Mouse (Mus musculus) hindbrain, embryonic 13.5 days (tissue): ENCODE measurements around the gene Vps8. TPM values are rescaled to one million over a fixed set of nuclear protein-coding genes. Genes with fewer than 3 reads are reported as not detected.

ENCODE experiments used
- ATAC-seq: fragments of 200-750 bp; cut with Nextera tagmentation; 2 replicates; pipeline ENCODE4 v1.8.0; 2017; ENCODE audit warnings: moderate TSS enrichment; ENCODE audit not compliant: low FRiP score
- H3K27ac ChIP-seq: fragments of 300-500 bp; sonication (generic); 2 replicates; pipeline ENCODE4 v1.5.1; 2015; ENCODE audit warnings: inconsistent platforms, mild to moderate bottlenecking, moderate library complexity
- H3K27me3 ChIP-seq: fragments of 300-500 bp; sonication (generic); 2 replicates; pipeline ENCODE4 v1.6.1; 2015; ENCODE audit warnings: mild to moderate bottlenecking, inconsistent platforms
- H3K36me3 ChIP-seq: fragments of 300-500 bp; sonication (generic); 2 replicates; pipeline ENCODE4 v1.6.1; 2015; ENCODE audit warnings: mild to moderate bottlenecking, inconsistent platforms
- H3K4me1 ChIP-seq: fragments of 300-500 bp; sonication (generic); replicated peaks from 2 replicates; pipeline ENCODE4 v1.6.1; 2015; ENCODE audit warnings: inconsistent platforms
- H3K4me2 ChIP-seq: fragments of 300-500 bp; sonication (generic); 2 replicates; pipeline ENCODE4 v1.6.1; 2015; ENCODE audit warnings: inconsistent platforms, mild to moderate bottlenecking, moderate library complexity
- H3K4me3 ChIP-seq: fragments of 300-500 bp; sonication (generic); 2 replicates; pipeline ENCODE4 v1.5.1; 2015; ENCODE audit warnings: mild to moderate bottlenecking, inconsistent platforms
- H3K9ac ChIP-seq: fragments of 300-500 bp; sonication (generic); 2 replicates; pipeline ENCODE4 v1.6.1; 2015; ENCODE audit warnings: mild to moderate bottlenecking, inconsistent platforms
- H3K9me3 ChIP-seq: fragments of 300-500 bp; sonication (generic); 2 replicates; pipeline ENCODE4 v1.6.1; 2016; ENCODE audit warnings: inconsistent platforms
- WGBS: fragments of 180-500 bp; shearing (Covaris S2); methylation state at CpG from one replicate; pipeline ENCODE4 v1.1.7; 2015; 5-methylcytosine and 5-hydroxymethylcytosine counted together
- polyA plus RNA-seq: library from polyadenylated mRNA; unstranded; fragments of >200 nt; fragmentation: Nextera tagmentation; extraction: Ambion mirVana; gene quantifications from 2 replicates; pipeline ENCODE4 v1.2.1, GENCODE M21; 2015

Gene Vps8
- polyA plus RNA-seq, 1 experiment from 2014 or later = 32.3 TPM

DNA sequence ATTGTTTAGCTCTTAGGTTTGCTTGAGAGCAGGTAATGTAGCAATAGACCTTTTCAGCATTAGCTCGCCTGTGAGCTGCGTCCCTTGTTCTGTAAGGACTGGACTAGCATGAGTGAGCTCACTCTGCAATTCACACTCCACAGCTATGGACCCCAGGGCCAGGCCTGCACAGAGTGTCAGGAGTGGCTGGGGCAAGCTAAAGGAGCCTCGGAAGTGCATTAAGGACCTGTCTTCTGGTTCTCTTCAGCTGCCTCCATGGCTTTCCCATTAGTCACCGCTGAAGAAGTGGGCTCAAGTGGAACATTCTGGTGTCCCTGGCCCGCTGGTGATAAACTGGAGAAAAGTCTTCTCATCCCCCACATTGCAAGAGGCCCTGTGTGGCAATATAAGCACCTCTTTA, 24.5 kb downstream of the Vps8 start:
- 94% methylated on average over 5 of the region's 5 CpGs for WGBS
- no peaks in the 10 kb centered on the region for H3K9me3 ChIP-seq
- H3K27me3 ChIP-seq = no peaks in the 10 kb centered on the region
- no peak overlapping the region for H3K4me3 ChIP-seq
- ATAC-seq = no peak
- no peaks in the 10 kb centered on the region for H3K4me1 ChIP-seq
- H3K9ac ChIP-seq = no peak overlapping the region
- peaks cover 43% of the 10 kb centered on the region for H3K36me3 ChIP-seq
- no peak overlapping the region for H3K27ac ChIP-seq
- H3K4me2 ChIP-seq = no peak overlapping the region

DNA sequence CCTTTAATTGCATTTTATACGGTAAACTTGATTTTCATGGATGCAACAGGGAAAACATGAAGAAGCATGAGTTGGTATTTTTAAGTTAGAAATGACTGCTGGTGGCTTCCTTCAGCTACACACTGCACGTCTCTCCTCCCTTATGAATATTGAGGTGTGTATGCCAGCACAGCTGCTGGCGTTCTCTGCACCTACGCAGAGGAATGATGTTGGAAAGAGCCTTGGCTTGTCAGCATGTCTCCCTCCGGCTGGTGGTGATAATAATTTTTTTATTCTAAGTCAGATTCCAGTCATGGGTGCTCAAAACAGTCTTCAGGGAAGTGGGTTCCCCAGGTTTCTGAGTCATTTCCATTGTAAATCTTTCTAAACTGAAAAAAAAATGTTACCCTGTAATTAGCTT, 25.5 kb downstream of the Vps8 start:
- WGBS = 91% methylated on average over 5 of the region's 5 CpGs
- Histone ChIP-seq H3K36me3 (peaks cover 33% of the 10 kb centered on the region), H3K27ac (no peak overlapping the region), H3K4me2 (no peak overlapping the region), H3K4me3 (no peak overlapping the region), H3K4me1 (no peaks in the 10 kb centered on the region), H3K9ac (no peak overlapping the region), H3K9me3 (no peaks in the 10 kb centered on the region), H3K27me3 (no peaks in the 10 kb centered on the region)
- no peak for ATAC-seq

DNA sequence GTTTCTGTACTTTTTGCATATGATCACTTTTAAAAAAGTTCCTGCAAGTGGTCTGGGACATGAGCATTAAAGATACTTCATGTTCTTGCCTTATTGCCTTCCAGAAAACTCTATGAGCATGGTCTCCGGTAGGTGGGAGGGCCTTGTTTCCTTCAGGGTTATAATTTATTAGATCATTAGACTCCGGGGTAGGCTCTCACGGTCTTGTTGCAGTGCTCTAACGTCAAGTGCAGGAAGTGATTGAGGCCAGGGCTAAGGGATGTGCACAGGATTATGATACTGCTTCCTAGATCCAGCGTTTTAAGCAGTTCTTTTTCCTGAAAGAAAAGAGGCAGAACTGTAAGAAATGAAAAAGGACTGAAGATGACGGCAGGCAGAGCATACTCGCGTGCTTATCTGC, 27.0 kb downstream of the Vps8 start:
- Histone ChIP-seq H3K4me3 (no peak overlapping the region), H3K9me3 (no peaks in the 10 kb centered on the region), H3K4me2 (no peak overlapping the region), H3K36me3 (peaks cover 25% of the 10 kb centered on the region), H3K9ac (no peak overlapping the region), H3K4me1 (no peaks in the 10 kb centered on the region), H3K27me3 (no peaks in the 10 kb centered on the region), H3K27ac (no peak overlapping the region)
- ATAC-seq = no peak
- WGBS = 87% methylated on average over 8 of the region's 8 CpGs

DNA sequence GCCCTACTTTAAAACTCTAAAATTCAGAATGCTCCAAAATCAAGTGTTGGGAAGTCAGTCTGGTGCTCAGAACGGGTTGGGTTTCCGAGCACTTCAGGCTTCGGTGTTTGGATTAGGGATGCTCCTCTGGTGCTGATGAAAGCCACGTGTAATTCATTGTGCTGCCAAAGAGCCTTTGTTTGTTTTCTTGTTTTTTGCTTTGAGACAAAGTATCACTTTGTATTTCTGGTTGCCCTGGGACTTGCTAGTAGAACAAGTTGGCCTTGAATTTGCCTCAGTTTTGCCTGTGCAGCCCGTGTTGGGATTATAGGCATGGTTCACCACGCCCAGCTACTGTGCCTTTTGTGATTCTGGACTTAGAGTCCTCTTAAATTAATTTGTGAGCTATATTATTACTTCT, 29.7 kb downstream of the Vps8 start:
- Histone ChIP-seq H3K4me3 (no peak overlapping the region), H3K9me3 (no peaks in the 10 kb centered on the region), H3K36me3 (peaks cover 30% of the 10 kb centered on the region), H3K27me3 (no peaks in the 10 kb centered on the region), H3K4me1 (no peaks in the 10 kb centered on the region), H3K27ac (no peak overlapping the region), H3K4me2 (no peak overlapping the region), H3K9ac (no peak overlapping the region)
- no peak for ATAC-seq
- 76% methylated on average over 6 of the region's 6 CpGs for WGBS

DNA sequence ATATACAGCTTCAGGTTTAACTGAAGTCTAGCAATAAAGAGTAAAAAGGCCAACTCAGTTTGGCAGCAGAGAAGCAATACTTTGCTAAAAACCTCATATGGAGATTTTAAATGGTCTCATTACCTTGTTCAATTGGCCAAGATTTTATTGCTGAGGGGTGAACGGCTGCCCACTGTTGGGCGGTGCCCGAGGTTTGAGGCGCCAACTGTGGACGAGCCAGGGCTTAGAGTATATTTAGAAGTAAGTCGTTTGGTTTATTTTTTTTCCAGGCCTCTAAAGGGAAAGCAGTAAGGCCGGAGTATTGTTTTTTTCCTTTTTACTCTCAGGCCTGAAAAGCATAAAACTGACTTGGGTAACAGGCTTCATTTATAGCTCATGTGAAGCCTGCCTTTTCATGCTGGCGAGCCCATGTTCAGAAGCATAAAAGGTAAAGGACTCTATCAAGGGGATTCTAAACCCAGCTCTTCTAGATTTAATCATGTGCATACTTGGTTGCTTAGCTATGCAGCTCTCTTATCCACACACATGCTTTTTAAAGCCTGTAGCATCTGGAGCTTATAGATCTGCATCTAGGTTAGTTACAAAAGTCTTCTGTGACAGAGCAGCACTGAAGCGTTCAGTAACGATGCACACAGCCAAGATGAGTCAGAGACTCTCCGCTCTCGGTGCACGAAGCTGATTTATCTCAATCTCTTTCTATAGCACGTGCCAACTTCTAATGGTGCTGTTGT, 34.9 kb downstream of the Vps8 start:
- no peak overlapping the region for H3K4me2 ChIP-seq
- H3K36me3 ChIP-seq = peaks cover 60% of the 10 kb centered on the region
- no peaks in the 10 kb centered on the region for H3K9me3 ChIP-seq
- ATAC-seq = no peak
- no peak overlapping the region for H3K27ac ChIP-seq
- no peak overlapping the region for H3K9ac ChIP-seq
- no peak overlapping the region for H3K4me3 ChIP-seq
- H3K4me1 ChIP-seq = no peaks in the 10 kb centered on the region
- WGBS = 90% methylated on average over 14 of the region's 14 CpGs
- no peaks in the 10 kb centered on the region for H3K27me3 ChIP-seq

DNA sequence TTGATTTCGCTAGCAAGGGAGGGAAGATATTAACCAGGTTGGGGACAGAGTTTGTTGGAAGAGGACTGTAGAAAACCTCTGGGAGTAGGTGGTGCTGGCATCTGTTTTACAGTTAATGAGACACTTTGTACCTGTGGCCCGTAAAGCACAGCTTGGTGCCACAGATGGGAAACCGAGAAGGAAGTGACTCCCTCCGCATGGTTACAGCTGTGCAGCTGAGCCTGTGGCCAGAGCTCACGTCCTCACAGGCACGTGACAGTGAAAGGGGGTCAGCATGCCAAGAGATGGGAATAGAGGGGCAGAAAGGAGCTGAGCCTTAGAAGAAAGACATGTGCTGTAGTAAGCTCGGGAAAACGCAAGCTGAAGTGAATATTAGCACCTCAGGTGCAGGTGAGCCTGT, 43.0 kb downstream of the Vps8 start:
- Histone ChIP-seq H3K9ac (no peak overlapping the region), H3K4me2 (no peak overlapping the region), H3K36me3 (peaks cover 68% of the 10 kb centered on the region), H3K27ac (no peak overlapping the region), H3K9me3 (no peaks in the 10 kb centered on the region), H3K4me3 (no peak overlapping the region), H3K4me1 (no peaks in the 10 kb centered on the region), H3K27me3 (no peaks in the 10 kb centered on the region)
- 71% methylated on average over 8 of the region's 8 CpGs for WGBS
- no peak for ATAC-seq

DNA sequence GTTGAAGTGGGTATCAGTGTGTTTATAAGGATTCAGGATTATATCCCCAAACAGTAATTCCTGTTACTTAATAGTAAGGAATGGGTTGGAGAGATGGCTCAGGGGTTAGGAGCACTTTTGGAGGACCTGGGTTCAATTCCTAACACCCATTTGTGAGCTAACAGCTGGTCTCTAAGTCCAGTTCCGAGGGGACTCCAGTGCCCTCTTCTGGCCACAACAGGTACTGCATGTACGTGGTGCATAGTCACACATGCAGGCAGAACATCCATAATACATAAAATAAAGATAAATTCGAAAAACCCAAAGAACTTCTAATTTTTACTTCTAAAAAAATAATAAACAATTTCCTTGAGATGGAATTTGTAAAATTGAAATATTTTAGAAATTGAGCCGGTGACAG, 47.5 kb downstream of the Vps8 start:
- H3K4me1 ChIP-seq = no peaks in the 10 kb centered on the region
- WGBS = 84% methylated on average over 4 of the region's 4 CpGs
- H3K4me2 ChIP-seq = no peak overlapping the region
- H3K27me3 ChIP-seq = no peaks in the 10 kb centered on the region
- H3K36me3 ChIP-seq = peaks cover 69% of the 10 kb centered on the region
- no peak overlapping the region for H3K4me3 ChIP-seq
- H3K27ac ChIP-seq = no peak overlapping the region
- no peaks in the 10 kb centered on the region for H3K9me3 ChIP-seq
- H3K9ac ChIP-seq = no peak overlapping the region
- no peak for ATAC-seq

DNA sequence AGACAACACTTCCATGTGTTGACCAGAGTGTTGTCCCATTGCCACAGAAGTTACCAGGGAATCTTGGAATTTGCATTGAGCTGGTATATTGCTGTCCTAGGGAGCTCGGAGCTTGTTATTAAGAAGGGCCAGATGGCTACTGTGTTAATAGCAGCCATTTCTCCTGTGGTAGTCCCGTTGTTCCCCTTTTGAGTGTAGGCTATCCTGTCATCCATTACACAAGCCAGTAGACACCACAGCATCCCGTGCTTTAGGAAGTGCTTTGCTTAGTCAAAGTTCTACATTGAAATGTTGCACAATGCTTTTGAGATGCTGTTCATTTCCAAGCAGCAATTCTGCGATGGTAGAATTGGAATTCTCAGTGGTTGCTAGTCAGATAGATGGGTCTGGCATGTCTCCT, 54.2 kb downstream of the Vps8 start:
- Histone ChIP-seq H3K9ac (no peak overlapping the region), H3K9me3 (no peaks in the 10 kb centered on the region), H3K27ac (no peak overlapping the region), H3K4me2 (no peak overlapping the region), H3K27me3 (no peaks in the 10 kb centered on the region), H3K4me3 (no peak overlapping the region), H3K4me1 (no peaks in the 10 kb centered on the region), H3K36me3 (peaks cover 87% of the 10 kb centered on the region)
- ATAC-seq = no peak
- WGBS = 93% methylated on average over 4 of the region's 4 CpGs

DNA sequence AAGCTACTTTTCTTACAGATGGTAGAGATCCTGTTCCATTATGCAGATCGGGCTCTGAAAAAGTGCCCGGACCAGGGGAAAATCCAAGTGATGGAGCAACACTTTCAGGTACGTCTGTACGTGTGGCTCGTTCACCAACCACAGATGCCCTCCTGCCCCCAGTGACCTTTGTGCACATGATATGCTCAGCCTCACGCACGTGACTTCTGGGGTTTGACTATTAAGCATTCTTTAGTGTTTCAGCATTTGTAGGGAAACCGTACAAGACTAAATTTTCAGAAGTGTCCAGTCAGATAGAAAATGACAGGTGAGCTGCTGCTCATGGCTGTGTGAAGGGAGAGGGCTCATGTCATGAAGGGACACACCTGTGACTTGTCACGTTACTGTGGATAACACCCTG, 55.5 kb downstream of the Vps8 start:
- no peaks in the 10 kb centered on the region for H3K27me3 ChIP-seq
- H3K4me3 ChIP-seq = no peak overlapping the region
- no peak for ATAC-seq
- H3K4me2 ChIP-seq = no peak overlapping the region
- H3K36me3 ChIP-seq = peaks cover 74% of the 10 kb centered on the region
- H3K9ac ChIP-seq = no peak overlapping the region
- H3K4me1 ChIP-seq = no peaks in the 10 kb centered on the region
- no peak overlapping the region for H3K27ac ChIP-seq
- WGBS = 91% methylated on average over 9 of the region's 9 CpGs
- H3K9me3 ChIP-seq = no peaks in the 10 kb centered on the region

DNA sequence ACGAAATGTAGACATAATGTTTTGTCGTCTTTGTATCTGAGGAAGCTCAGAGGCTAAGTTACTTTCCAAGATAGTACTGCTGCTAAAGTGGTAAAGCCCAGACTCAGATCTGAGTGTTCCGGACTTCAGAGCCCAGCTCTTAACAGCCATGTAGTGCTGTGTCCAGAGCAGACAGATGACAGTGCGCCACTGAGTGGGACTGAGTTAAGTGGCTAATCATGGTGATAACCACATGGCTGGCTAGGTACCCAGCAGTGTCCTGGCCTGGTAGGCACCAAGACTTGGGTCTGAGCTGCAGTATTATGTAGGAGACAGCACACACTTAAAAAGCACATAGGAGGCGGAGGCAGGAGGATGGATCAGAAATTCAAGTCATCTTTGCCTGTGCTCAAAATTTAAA, 60.9 kb downstream of the Vps8 start:
- Histone ChIP-seq H3K27ac (no peak overlapping the region), H3K27me3 (no peaks in the 10 kb centered on the region), H3K9me3 (no peaks in the 10 kb centered on the region), H3K4me1 (no peaks in the 10 kb centered on the region), H3K9ac (no peak overlapping the region), H3K36me3 (peaks cover 34% of the 10 kb centered on the region), H3K4me3 (no peak overlapping the region), H3K4me2 (no peak overlapping the region)
- no peak for ATAC-seq
- 94% methylated on average over 5 of the region's 5 CpGs for WGBS

DNA sequence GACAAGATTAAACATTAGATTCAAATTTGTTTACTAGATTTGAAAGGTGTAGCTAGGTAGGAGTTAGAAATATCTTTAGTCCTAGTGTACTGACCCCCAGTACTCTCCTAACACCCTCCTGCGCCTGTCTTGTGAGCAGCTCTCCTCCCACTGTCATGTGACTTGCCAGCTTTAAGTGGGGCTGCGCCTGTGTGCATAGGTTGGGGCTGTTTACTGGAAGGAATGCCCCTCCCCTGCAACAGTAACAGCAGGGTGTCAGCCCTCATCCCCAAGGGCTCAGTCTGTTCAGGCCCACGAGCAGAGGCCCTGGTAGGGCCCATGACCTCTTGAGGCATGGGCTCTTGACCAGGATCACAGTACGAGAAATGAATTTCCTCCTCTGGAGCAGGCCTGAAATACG, 62.8 kb downstream of the Vps8 start:
- Histone ChIP-seq H3K27ac (no peak overlapping the region), H3K4me3 (no peak overlapping the region), H3K36me3 (peaks cover 20% of the 10 kb centered on the region), H3K27me3 (no peaks in the 10 kb centered on the region), H3K9me3 (no peaks in the 10 kb centered on the region), H3K9ac (no peak overlapping the region), H3K4me2 (no peak overlapping the region), H3K4me1 (no peaks in the 10 kb centered on the region)
- no peak for ATAC-seq
- 71% methylated on average over 5 of the region's 5 CpGs for WGBS

DNA sequence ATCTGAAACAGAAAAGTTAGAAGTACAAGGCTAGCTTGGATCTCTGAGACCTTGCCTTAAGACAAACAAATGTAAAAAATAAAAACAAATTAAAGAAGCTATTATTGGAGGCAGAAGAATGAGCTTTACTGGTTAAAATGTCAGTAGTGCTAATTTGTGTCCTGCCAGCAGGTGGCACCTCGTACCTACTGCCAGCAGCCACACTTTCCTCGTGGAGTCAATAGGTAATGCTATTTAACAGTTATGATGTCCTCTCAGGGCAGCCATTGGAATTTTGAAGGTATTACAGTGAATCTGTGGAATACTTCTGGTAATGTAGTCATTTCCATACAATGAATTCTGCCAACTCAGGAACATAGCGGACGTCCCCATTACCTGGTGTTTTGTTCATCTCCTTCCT, 65.5 kb downstream of the Vps8 start:
- 51% methylated on average over 4 of the region's 4 CpGs for whole genome bisulfite sequencing
- peaks cover 12% of the 10 kb centered on the region for H3K4me1 ChIP-seq
- H3K9ac ChIP-seq = no peak overlapping the region
- no peak overlapping the region for H3K4me3 ChIP-seq
- H3K27ac ChIP-seq = no peak overlapping the region
- no peaks in the 10 kb centered on the region for H3K27me3 ChIP-seq
- no peak overlapping the region for H3K4me2 ChIP-seq
- H3K36me3 ChIP-seq = peaks cover 11% of the 10 kb centered on the region
- no peak for ATAC-seq
- H3K9me3 ChIP-seq = no peaks in the 10 kb centered on the region

DNA sequence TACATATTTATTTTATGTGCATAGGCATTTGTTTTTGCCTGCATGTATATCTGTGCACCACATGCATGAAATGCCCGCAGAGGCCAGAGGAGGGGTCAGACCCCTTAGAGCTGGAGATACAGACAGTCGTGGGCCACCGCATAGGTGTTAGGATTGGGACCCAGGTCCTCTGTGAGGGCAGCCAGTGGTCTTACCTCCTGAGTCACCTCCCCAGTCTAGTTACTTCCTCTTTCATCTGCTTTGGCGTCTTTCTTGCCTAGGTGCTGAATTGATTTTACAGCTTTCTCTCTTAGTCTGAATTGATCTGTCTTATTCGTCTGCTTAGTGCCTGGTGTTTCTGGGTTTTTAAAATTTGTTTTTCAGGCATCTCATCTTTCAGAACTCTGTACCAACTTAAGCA, 69.4 kb downstream of the Vps8 start:
- Histone ChIP-seq H3K4me3 (no peak overlapping the region), H3K36me3 (peaks cover 22% of the 10 kb centered on the region), H3K27ac (peak overlapping the region; percentile 60), H3K4me1 (peaks cover 12% of the 10 kb centered on the region), H3K9ac (no peak overlapping the region), H3K9me3 (no peaks in the 10 kb centered on the region), H3K27me3 (no peaks in the 10 kb centered on the region), H3K4me2 (no peak overlapping the region)
- no peak for ATAC-seq
- 69% methylated on average over 5 of the region's 5 CpGs for WGBS
